Mouse (Mus musculus): ENCODE results near the gene Dyrk1a.

DNA sequence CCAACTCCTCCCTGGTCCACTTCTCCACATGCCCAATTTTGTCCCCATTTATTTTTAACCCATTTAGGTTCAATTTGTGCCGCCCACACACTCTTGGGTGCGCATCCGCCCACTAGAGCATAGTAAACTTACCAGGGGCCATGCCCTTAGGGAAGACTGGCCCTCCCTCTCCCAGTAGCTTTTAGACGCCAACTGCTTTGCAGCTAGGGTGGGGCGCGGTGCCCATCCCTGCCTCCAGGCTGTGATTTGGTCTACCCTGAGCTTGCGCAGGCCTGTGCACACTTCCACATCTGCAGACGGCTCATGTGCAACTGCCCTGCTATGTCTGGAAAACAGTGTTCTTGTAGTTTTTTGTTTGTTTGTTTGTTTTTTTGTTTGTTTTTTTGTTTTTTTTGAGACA is 26.9 kb upstream of the Dyrk1a start:
- TF ChIP-seq POLR2A (IDR thresholded peaks at IDR 0.05; ENCODE audit: insufficient read depth, low read length), result no peak
- TF ChIP-seq EP300 (IDR thresholded peaks at IDR 0.05; ENCODE audit: insufficient read depth, low read depth, low read length), result peak; percentile 87
- TF ChIP-seq CTCF (IDR thresholded peaks at IDR 0.05; ENCODE audit: low read depth, low read length), result no peak

All from ES-Bruce4 (cell line).